Mouse (Mus musculus) MEL (cell line): ENCODE measurements at regions not wholly inside any gene's neighbourhood (a gene's known extent, or its start where the extent isn't known, plus 50 kb on each side); places are given as distances from the start of the nearest gene placed in this dataset.
A peak's percentile ranks its signal among the peaks of the same experiment; 100 is the strongest.

Source experiments
- CHD2 ChIP-seq: IDR thresholded peaks from 2 replicates; pipeline ENCODE4 v1.6.1; 2011; ENCODE audit warnings: low read length, improper control_type of control experiment
- CTCF ChIP-seq, 3 experiments: IDR thresholded peaks in 2 of 3; conservative IDR thresholded peaks in 1 of 3; 2 replicates each; pipeline ENCODE4 v1.5.1; 2011 to 2012; ENCODE audit warnings: low read length in 3 of 3, low read depth in 2 of 3, mild to moderate bottlenecking in 2 of 3, improper control_type of control experiment in 1 of 3, inconsistent platforms in 1 of 3, mixed read lengths in 1 of 3, moderate library complexity in 1 of 3; ENCODE audit not compliant: control insufficient read depth in 1 of 3, insufficient read depth in 1 of 3, poor library complexity in 1 of 3, severe bottlenecking in 1 of 3
- EP300 ChIP-seq, 2 experiments: IDR thresholded peaks; 2 replicates each; pipeline ENCODE4 v1.6.1; 2011; ENCODE audit warnings: improper control_type of control experiment in 2 of 2, low read length in 2 of 2, low read depth in 1 of 2, mild to moderate bottlenecking in 1 of 2
- MAX ChIP-seq: IDR thresholded peaks from 2 replicates; pipeline ENCODE4 v1.6.1; 2011; ENCODE audit warnings: low read length, improper control_type of control experiment
- MEF2A ChIP-seq: IDR thresholded peaks from 2 replicates; pipeline ENCODE4 v1.6.1; 2014; ENCODE audit warnings: low read depth, mild to moderate bottlenecking, inconsistent platforms, low read length, improper control_type of control experiment; ENCODE audit not compliant: poor library complexity, insufficient replicate concordance, severe bottlenecking; ENCODE audit errors: extremely low read depth
- MYB ChIP-seq: IDR thresholded peaks from 2 replicates; pipeline ENCODE4 v1.6.1; 2011; ENCODE audit warnings: mild to moderate bottlenecking, low read depth, low read length, improper control_type of control experiment
- POLR2AphosphoS2 ChIP-seq: IDR thresholded peaks from 2 replicates; pipeline ENCODE4 v1.6.1; 2011; ENCODE audit warnings: low read length, improper control_type of control experiment
- SIN3A ChIP-seq: IDR thresholded peaks from 2 replicates; pipeline ENCODE4 v1.6.1; 2012; ENCODE audit warnings: low read length, improper control_type of control experiment, inconsistent platforms
- USF2 ChIP-seq, 2 experiments: IDR thresholded peaks; 2 replicates each; pipeline ENCODE4 v1.6.1; 2011 to 2012; ENCODE audit warnings: improper control_type of control experiment in 2 of 2, low read length in 2 of 2, borderline replicate concordance in 1 of 2, inconsistent platforms in 1 of 2, low read depth in 1 of 2, mild to moderate bottlenecking in 1 of 2; ENCODE audit not compliant: insufficient read depth in 1 of 2

DNA sequence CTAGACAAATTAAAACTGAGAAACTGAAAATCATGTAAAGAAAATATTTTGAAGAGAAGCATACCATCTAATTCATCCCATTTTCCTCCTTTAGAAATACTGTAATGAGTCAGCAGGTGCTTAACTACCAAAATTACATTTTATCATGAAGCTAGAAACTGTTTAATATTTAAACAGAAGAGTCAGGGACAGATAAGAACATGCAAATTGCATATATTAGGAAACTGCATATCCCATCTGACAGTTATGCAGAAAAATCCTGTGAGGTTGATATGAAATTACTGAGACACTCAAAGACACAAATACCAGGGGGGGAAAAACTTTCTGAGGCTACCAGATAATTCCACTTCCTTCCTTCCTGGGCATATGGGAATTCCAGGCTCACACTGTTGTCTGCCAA lies 257.8 kb downstream of the Tex13c3 start:
- no peak for TF ChIP-seq SIN3A
- TF ChIP-seq MAX = no peak
- no peak for TF ChIP-seq CTCF (IDR thresholded peaks at IDR 0.05 in 2 of 3, conservative IDR thresholded peaks at IDR 0.05 in 1 of 3; ENCODE audit: control insufficient read depth in 1 of 3, insufficient read depth in 1 of 3, low read depth in 2 of 3, low read length in 3 of 3, poor library complexity in 1 of 3, severe bottlenecking in 1 of 3)
- TF ChIP-seq CHD2 = no peak
- peak; percentile 60 to 83; a peak in 3 of 4 replicates for TF ChIP-seq EP300 (IDR thresholded peaks at IDR 0.05; ENCODE audit: low read depth in 1 of 2, low read length in 2 of 2)
- TF ChIP-seq MYB = 0 out of 2 replicates have a peak, but pooled peaks have one; percentile 7
- no peak for TF ChIP-seq POLR2AphosphoS2
- no peak for TF ChIP-seq USF2 (IDR thresholded peaks at IDR 0.05; ENCODE audit: borderline replicate concordance in 1 of 2, insufficient read depth in 1 of 2, low read depth in 1 of 2, low read length in 2 of 2)
- TF ChIP-seq MEF2A = no peak
